Mouse (Mus musculus) heart, embryonic 14.5 days (tissue): ENCODE results near the gene Ttc22. TPM values are rescaled to one million over a fixed set of nuclear protein-coding genes. Genes with fewer than 3 reads are reported as not detected.

ENCODE experiments used
- ATAC-seq: fragments of 200-750 bp; cut with Nextera tagmentation; 2 replicates; pipeline ENCODE4 v1.8.0; 2017; ENCODE audit warnings: low read depth, moderate TSS enrichment; ENCODE audit not compliant: insufficient number of reproducible peaks, insufficient read depth, low FRiP score
- H3K27ac ChIP-seq, 2 experiments: fragments of 200-500 bp in 1 of 2; fragments of 300-500 bp in 1 of 2; sonication (generic) in 1 of 2; replicated peaks in 1 of 2; 2 replicates each; pipeline ENCODE4 v1.5.1; 2012 to 2014; ENCODE audit warnings: low read depth in 2 of 2, low read length in 2 of 2, control low read depth in 1 of 2, mild to moderate bottlenecking in 1 of 2, mixed read lengths in 1 of 2; ENCODE audit not compliant: control insufficient read depth in 1 of 2, insufficient read depth in 1 of 2
- H3K27me3 ChIP-seq: fragments of 300-500 bp; sonication (generic); 2 replicates; pipeline ENCODE4 v1.6.1; 2014; ENCODE audit warnings: mild to moderate bottlenecking, low read length, control low read depth; ENCODE audit not compliant: control insufficient read depth, insufficient read depth
- H3K36me3 ChIP-seq: fragments of 300-500 bp; sonication (generic); 2 replicates; pipeline ENCODE4 v1.6.1; 2014; ENCODE audit warnings: mild to moderate bottlenecking, control low read depth, low read length, mixed read lengths; ENCODE audit not compliant: control insufficient read depth, insufficient read depth
- H3K4me1 ChIP-seq, 2 experiments: fragments of 200-500 bp in 1 of 2; fragments of 300-500 bp in 1 of 2; sonication (generic) in 1 of 2; 2 replicates each; pipeline ENCODE4 v1.6.1; 2012 to 2014; ENCODE audit warnings: low read length in 2 of 2, control low read depth in 1 of 2, mixed read lengths in 1 of 2; ENCODE audit not compliant: control insufficient read depth in 2 of 2, insufficient read depth in 2 of 2
- H3K4me2 ChIP-seq: fragments of 300-500 bp; sonication (generic); 2 replicates; pipeline ENCODE4 v1.6.1; 2014; ENCODE audit warnings: mild to moderate bottlenecking, low read length
- H3K4me3 ChIP-seq, 2 experiments: fragments of 200-500 bp in 1 of 2; fragments of 300-500 bp in 1 of 2; sonication (generic) in 1 of 2; 2 replicates each; pipeline ENCODE4 v1.5.1; 2012 to 2014; ENCODE audit warnings: low read length in 2 of 2, mild to moderate bottlenecking in 2 of 2, control low read depth in 1 of 2, low read depth in 1 of 2, moderate library complexity in 1 of 2; ENCODE audit not compliant: control insufficient read depth in 1 of 2, insufficient read depth in 1 of 2
- H3K9ac ChIP-seq: fragments of 300-500 bp; sonication (generic); 2 replicates; pipeline ENCODE4 v1.6.1; 2014; ENCODE audit warnings: mild to moderate bottlenecking, low read length
- H3K9me3 ChIP-seq: fragments of 300-500 bp; sonication (generic); 2 replicates; pipeline ENCODE4 v1.6.1; 2016; ENCODE audit warnings: low read length, control low read depth; ENCODE audit not compliant: control insufficient read depth
- WGBS: fragments of 180-500 bp; shearing (Covaris S2); extraction: QIAGEN DNeasy Blood & Tissue Kit; methylation state at CpG from one replicate; pipeline ENCODE4 v1.1.7; 2014; 5-methylcytosine and 5-hydroxymethylcytosine counted together
- polyA plus RNA-seq: library from polyadenylated mRNA; unstranded; fragments of >200 nt; fragmentation: Nextera tagmentation; extraction: Ambion mirVana; gene quantifications from 2 replicates; pipeline ENCODE4 v1.2.1, GENCODE M21; 2014

Ttc22 gene
- polyA plus RNA-seq, 1 experiment from 2014 or later = 0.80 TPM

DNA sequence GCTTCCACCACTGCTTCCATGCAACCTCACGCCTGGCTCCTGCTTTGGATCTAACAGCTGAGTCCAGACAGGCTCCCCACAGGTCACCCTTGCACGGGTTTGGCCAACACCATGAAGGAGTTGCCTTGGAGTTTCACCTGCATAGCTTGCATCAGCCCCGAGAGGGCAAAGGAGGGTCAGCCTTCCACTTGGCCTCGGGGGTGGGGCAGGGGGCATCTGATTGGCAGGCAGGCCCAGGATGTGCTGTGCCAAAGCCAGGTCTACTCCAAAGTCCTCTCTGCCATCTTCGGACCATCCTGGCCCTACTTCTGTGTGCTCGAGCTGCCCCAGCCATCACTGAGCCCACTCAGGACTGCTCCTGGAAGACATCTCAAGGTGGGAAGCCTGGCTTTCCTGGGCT, 35.2 kb upstream of the Ttc22 start:
- Histone ChIP-seq H3K27ac (no peak overlapping the region), H3K27me3 (no peaks in the 10 kb centered on the region), H3K9ac (no peak overlapping the region), H3K4me2 (no peak overlapping the region), H3K36me3 (peaks cover 39% of the 10 kb centered on the region), H3K4me3 (no peak overlapping the region), H3K4me1 (peaks cover 6% of the 10 kb centered on the region in 2 experiments), H3K9me3 (no peaks in the 10 kb centered on the region)
- WGBS = 85% methylated on average over 6 of the region's 6 CpGs
- no peak for ATAC-seq

DNA sequence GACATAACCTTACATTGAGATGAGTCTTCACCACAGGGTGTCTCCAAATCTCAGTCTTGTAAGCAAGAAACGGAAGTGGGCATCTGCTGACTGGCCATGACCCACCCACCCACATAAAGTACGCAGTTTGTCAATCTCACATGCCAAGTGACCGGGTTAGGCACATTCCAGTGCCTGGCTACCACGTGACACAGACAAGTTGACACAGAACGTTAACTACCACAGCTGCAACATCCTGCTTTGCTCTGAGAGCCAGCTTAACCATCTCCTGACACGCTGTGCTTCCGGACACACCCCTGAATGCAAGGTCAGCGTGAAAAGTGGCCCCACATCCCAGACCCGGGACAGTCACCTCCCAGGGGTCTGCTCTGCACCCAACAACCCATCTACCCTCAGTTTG, 32.1 kb upstream of the Ttc22 start:
- Histone ChIP-seq H3K27ac (no peak overlapping the region), H3K36me3 (peaks cover 33% of the 10 kb centered on the region), H3K4me2 (no peak overlapping the region), H3K9me3 (no peaks in the 10 kb centered on the region), H3K4me3 (no peak overlapping the region), H3K27me3 (no peaks in the 10 kb centered on the region), H3K4me1 (no peaks in the 10 kb centered on the region), H3K9ac (no peak overlapping the region)
- ATAC-seq = no peak
- WGBS = 70% methylated on average over 9 of the region's 9 CpGs

DNA sequence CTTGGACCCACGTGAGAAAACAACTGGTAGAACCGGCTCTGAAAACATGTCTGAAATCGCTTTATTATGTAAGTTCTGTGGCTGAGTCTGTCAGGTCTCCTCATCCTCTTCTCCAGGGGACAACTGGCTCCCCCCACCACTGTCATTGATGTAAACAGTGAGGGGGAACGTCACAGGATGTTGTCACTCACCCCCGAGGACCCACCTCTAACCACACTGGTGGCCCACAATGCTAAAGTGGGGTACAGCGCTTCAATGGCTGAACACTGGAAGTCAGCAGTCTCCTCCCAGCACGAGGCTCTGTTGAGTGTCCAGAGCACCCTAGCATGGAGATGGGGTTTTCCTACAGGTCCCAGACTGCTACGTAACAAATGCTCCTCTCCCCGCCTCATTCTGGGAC, 31.4 kb upstream of the Ttc22 start:
- WGBS = 84% methylated on average over 9 of the region's 9 CpGs
- Histone ChIP-seq H3K4me3 (no peak overlapping the region), H3K9me3 (no peaks in the 10 kb centered on the region), H3K36me3 (peaks cover 26% of the 10 kb centered on the region), H3K27me3 (no peaks in the 10 kb centered on the region), H3K4me1 (no peaks in the 10 kb centered on the region), H3K4me2 (no peak overlapping the region), H3K27ac (no peak overlapping the region), H3K9ac (no peak overlapping the region)
- no peak for ATAC-seq

DNA sequence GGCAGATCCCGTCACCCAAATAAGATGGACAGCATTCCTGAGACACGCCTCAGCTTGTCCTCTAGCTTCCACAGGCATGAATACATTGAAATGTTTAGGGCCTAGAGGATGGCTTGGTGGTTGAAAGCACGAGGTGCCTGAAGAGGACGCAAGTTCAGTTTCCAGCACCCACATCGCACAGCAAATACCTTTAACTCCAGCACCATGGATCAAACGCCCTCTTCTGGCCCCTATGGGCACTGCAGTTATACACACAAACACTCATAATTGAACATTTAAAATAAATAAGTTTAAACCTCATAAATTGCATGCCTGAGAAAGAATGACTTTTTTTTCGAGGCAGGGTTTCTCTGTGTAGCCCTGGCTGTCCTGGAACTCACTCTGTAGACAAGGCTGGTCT, 28.6 kb upstream of the Ttc22 start:
- Histone ChIP-seq H3K27ac (no peak overlapping the region), H3K27me3 (no peaks in the 10 kb centered on the region), H3K9me3 (no peaks in the 10 kb centered on the region), H3K4me3 (no peak overlapping the region), H3K36me3 (0 out of 2 replicates have a peak, but pooled peaks cover 6% of the 10 kb centered on the region), H3K9ac (no peak overlapping the region), H3K4me1 (0 out of 4 replicates have a peak, but pooled peaks cover 0 to 3% of the 10 kb centered on the region in 2 experiments), H3K4me2 (no peak overlapping the region)
- WGBS = 55% methylated on average over 7 of the region's 7 CpGs
- ATAC-seq = no peak

DNA sequence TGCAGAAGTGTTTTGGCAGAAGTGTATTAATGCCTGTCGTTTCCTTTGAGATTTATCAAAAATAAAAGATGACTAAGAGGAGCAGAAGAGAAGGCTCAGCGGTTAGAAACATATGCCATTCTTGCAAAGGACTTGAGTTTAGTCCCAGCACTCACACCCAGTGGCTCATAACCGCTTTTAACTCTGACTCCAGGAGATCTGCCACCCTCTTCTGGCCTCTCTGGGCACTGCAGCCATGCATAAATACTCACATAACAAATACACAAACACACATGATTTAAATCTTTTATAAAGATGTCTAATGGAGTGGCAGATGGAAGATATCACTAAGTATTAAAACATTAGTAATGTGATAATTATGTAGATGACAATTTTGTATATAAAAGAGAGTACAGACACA, 26.0 kb upstream of the Ttc22 start:
- H3K27me3 ChIP-seq = no peaks in the 10 kb centered on the region
- H3K27ac ChIP-seq = no peak overlapping the region
- H3K9ac ChIP-seq = no peak overlapping the region
- no peak for ATAC-seq
- no peak overlapping the region for H3K4me2 ChIP-seq
- peaks cover 3 to 4% of the 10 kb centered on the region in 2 experiments; a peak in 1 of 4 replicates for H3K4me1 ChIP-seq
- 72% methylated on average over 3 of the region's 3 CpGs for WGBS
- H3K36me3 ChIP-seq = no peaks in the 10 kb centered on the region
- H3K9me3 ChIP-seq = no peaks in the 10 kb centered on the region
- no peak overlapping the region for H3K4me3 ChIP-seq

DNA sequence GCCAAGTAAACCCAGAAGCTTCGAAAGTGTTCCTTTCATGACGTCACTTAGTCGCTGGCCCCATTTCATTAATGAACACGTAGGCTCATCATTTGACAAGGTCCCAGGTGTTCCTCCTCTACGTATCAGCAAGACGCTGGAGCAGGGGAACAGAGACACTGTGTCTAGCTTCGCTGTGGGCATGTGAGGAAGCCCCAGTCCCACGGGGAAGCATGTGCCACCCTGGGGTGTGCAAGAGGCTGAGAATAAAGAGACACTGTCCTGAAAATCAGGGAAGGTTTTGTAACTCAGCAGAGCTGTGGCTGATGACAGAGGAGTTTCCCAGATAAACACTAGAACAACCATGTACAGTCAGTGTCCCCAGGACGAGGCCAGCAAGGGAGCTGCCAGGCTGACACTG, 25.2 kb upstream of the Ttc22 start:
- no peak overlapping the region for H3K4me2 ChIP-seq
- no peak overlapping the region for H3K4me3 ChIP-seq
- no peaks in the 10 kb centered on the region for H3K9me3 ChIP-seq
- WGBS = 72% methylated on average over 9 of the region's 9 CpGs
- no peak overlapping the region for H3K9ac ChIP-seq
- no peaks in the 10 kb centered on the region for H3K27me3 ChIP-seq
- no peak for ATAC-seq
- no peaks in the 10 kb centered on the region for H3K36me3 ChIP-seq
- peaks cover 3 to 4% of the 10 kb centered on the region in 2 experiments; a peak in 1 of 4 replicates for H3K4me1 ChIP-seq
- no peak overlapping the region for H3K27ac ChIP-seq

DNA sequence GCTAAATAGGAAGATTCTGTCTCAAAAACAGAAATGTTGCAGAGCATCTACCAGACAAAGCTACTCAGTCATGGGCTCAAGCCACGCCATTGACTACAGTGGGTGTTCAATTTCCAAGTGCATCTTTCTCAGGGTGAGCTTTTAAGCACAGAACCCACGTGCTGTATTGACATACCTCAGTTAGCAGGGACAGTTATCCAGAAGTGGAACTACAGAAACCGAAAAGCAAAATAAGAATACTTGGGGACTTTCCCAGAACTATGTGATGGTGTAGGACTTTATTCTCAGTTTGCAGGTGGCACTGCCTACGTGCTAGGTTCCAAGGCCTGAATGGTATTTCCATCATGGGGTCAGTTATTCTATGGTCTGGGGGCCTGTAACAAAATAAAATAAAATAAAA, 24.5 kb upstream of the Ttc22 start:
- Histone ChIP-seq H3K4me2 (no peak overlapping the region), H3K36me3 (no peaks in the 10 kb centered on the region), H3K4me1 (peaks cover 3 to 4% of the 10 kb centered on the region in 2 experiments; a peak in 1 of 4 replicates), H3K9ac (no peak overlapping the region), H3K9me3 (no peaks in the 10 kb centered on the region), H3K4me3 (no peak overlapping the region), H3K27me3 (no peaks in the 10 kb centered on the region), H3K27ac (no peak overlapping the region)
- 84% methylated on average over 4 of the region's 4 CpGs for WGBS
- ATAC-seq = no peak

DNA sequence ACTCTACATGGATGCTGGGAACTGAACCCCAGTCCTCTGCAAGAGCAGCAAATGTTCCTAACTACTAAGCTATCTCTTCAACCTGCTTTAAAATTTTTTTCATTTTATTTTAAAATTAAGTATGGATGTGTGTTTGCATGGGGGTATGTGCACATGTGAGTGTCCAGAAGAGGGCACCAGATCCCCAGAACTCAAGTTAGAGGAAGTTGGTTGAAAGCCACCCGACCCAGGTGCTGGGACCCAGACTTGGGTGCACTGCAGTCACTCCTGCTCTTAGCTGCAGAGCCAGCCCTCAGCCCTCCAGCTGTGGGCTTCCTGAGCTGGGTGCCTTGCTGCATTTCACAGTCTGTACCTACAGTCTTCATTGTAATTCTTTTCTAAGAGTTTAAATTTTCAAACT, 22.8 kb upstream of the Ttc22 start:
- H3K27me3 ChIP-seq = no peaks in the 10 kb centered on the region
- H3K9ac ChIP-seq = no peak overlapping the region
- H3K4me3 ChIP-seq = no peak overlapping the region
- 57% methylated on average over 1 of the region's 1 CpGs for WGBS
- H3K4me2 ChIP-seq = no peak overlapping the region
- H3K4me1 ChIP-seq = peaks cover 3 to 4% of the 10 kb centered on the region in 2 experiments; a peak in 1 of 4 replicates
- no peak overlapping the region for H3K27ac ChIP-seq
- H3K36me3 ChIP-seq = no peaks in the 10 kb centered on the region
- ATAC-seq = no peak
- H3K9me3 ChIP-seq = no peaks in the 10 kb centered on the region
